Mouse (Mus musculus) thymus, postnatal 0 days (tissue): ENCODE measurements at regions not wholly inside any gene's neighbourhood (a gene's known extent, or its start where the extent isn't known, plus 50 kb on each side); places are given as distances from the start of the nearest gene placed in this dataset.
A peak's percentile ranks its signal among the peaks of the same experiment; 100 is the strongest.

Experiments used
- DNase-seq: peaks from one replicate; pipeline ENCODE4 v3.0.0-alpha.2; 2015; ENCODE audit warnings: low spot score

DNA sequence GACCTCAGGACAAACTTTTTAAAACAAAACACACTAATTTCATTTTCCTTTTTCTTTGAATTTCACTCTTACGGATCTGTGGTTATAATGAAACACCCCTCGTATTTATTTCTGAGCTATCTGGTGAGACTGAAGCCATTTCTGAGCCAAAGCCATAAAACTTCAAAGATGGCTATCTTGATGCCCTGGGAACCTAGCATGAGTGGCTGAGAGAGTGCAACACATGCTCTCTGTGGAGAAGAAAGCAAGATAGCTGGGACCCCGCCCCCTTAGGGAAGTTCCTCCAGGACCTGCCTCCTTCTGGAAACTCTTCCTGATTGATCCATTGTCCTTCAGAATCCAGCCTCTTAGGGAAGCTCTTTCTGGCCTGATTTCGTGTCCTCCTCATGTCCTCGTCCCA, 57.6 kb upstream of the Myb start:
- no peak for DNase-seq

DNA sequence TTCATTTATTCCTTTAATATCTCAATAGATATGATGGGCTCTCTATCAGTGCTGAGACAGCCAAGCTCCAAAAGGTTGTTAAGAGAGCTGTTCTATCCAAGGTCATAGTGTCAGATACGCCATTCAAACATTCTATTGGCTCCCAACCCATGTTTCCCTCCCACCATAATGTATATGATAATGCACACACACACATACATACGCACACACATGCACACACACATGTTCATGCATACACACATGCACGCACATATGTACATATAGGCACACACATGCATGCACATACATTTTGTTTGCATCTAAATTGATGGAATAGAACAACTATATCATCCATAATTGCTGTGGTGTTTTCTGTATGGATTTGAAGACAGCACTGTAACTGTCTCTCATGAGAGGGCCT, 60.0 kb upstream of the Myb start:
- DNase-seq, result no peak

DNA sequence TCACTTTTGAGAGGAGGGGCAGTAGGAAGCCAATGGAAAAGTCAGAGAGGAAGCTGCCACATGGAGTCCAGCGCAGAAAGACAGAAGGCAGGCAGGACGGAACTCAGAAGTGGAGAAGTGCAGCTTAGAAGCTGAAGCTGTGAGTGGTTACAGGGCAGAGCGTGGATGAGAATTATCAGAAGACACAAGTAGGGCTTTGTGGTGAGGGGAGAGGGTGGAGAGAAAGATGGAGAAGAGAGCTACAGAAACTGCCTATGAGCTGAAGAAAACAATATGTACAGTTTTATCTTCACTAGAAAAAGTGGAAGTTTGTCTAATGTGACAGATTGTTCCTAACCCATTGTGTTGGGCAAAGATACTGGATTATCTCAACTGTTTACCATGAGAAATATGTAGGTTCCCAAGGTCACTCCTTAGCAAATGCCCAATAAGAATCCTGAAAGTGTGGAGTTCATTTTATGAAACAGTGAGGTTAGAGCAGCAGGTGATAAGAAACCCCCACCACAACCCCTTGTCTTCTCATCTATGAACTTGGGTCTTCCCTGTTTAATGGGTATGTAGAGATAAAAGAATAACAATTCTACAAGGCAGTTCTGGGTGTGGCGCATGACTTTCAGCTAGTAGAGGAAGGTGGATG, 60.6 kb upstream of the Myb start:
- no peak for DNase-seq

DNA sequence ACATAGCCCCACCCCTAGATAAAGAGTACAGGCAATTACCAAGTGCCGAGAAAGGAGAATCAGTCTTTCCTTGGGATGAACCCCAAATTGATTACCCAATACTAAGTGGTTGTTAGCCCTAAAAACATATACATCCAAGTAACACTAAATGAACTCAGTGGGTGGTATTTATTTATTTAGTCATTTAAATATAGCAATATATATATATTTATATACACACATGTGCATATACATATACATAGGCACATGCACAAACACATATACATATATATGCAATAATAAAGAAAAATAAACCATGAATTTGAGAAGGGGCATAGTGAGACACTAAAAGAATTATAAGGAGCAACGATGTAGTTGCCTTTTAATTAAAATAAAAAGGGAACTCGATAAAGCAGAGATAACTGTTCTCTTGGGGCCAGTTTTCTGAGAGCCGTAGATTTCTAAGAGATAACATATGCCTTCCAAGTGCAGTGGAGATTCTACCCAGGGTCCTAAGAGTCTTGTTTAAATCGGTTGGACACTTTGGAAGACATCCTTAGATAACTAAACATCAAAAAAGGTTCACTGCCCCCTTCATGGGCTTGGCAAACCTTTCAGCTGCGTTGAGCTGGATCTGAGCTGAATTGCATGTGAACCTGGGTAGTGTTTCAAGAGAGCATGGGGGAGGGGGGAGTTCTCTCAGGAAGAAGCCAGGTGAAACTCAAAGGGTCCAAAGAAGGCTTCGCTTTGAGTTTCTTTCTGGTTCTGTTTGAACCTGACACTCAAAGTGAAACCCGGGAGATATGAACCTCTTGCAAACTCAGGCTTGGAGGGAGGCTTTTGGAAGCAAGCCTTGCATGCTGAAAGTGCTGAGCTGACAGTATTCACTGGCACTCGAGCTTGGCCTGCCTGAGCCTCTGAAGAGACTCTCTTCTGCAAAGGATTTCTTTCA, 61.6 kb upstream of the Myb start:
- DNase-seq, result peak; percentile 68

DNA sequence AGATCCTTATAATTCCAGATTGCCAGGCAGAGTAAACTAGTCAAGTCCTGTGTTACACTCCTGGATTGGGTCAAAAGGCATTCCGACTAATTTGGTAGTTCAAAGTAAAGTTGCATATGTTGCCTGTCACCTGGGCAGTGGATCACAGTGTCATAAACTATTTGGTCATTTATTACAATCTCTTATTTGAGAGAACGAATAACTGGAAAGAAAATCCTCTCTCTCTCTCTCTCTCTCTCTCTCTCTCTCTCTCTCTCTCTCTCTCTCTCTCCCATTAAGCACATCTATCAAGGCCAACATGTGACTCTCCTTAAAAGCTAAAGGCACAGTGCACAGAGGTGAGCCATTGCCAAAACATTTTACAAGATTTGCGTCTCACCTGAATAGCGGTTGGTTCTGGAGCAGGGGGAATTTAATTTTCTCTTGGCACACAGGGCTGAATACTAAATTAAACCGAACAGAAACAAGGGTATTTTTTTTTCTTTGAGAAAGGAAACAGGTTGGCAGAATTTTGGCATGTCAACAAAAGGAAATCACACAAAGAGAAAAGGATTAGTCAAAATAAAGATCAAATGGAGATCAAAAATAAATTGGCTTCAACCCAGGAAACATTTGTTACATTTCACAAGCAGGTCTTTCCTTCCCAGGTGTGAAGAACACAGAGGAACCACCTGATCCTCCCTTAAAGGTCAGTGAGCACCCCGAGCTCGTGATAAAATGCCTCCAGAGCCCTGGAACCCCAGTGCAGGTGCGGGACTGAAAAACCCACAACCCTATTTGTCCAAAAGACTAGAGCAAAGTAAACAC, 62.5 kb upstream of the Myb start:
- DNase-seq, result peak; percentile 39

DNA sequence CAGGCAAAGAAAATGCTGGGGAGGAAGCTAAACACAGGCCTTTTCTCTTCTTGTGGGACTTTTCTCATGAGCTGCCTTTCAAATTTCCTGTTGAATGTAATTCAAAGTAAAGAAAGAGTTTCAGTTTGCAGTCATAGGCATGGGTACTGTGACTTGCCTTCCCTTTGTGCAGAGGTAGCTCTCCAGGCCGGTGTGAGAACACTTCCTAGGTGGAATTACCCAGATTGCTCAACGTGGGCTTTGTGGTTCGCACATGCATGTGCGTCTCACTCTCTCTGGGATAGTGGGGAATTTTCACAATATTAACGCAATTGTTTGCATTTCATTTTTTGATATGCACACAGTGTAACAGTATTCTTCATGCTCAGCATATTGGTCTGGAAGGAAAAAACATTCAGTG, 63.4 kb upstream of the Myb start:
- DNase-seq, result peak; percentile 44

DNA sequence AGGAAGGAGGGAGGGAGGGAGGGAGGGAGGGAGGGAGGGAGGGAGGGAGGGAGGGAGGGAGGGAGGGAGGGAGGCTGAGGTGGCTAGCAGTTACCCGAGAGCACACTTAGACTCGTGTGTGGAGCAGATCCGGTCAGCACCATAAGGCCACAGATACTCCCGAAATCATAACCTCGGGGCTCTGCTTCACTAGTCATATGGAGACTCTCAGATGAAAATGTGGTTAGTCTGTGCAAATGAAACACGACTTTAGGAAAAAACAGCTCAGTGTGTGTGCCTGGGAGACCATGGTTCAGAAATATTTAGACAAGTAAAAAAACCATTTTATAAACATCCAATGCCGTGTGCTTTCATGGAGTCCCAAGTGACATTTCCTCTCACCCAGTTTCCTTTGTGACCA, 65.4 kb upstream of the Myb start:
- no peak for DNase-seq

DNA sequence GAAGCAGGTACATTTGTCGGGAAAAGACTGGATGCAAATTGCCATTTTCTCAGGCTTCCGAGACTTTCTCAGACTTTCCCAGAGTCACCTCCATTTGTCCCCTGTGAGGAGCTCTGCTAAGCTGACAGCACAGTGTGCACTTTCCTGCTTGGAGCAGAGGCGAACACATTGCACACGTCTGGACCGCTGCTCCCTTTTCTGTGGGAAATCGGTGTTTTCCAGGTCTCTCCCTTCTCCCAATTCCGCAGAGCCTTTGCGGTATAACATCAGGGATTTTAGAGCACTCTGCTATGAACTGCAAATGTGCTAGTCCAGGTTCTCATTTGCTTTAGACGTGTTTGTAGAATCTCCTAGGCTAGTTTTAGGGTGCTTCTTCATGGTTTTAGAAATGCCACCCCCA, 67.0 kb upstream of the Myb start:
- DNase-seq, result no peak

DNA sequence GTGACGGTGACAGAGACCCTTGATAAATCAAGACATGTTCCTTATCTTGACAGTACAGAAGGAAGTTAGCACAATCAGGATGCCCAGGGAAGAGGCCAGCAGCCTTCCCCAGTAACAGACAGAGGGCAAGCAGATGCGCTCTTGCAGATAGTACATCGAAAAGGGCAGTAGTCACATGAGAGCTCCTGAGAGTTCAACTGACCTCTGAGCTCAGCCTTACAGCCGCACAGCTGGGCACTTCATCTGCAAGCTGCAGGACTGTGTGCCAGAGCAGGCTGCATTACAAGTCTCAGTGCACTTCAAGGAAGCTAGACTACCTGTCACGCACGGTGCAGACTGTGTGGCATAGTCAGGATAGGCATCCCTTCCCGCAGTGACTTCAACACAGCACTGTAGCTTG, 67.2 kb upstream of the Hbs1l start:
- peak; percentile 12 for DNase-seq

DNA sequence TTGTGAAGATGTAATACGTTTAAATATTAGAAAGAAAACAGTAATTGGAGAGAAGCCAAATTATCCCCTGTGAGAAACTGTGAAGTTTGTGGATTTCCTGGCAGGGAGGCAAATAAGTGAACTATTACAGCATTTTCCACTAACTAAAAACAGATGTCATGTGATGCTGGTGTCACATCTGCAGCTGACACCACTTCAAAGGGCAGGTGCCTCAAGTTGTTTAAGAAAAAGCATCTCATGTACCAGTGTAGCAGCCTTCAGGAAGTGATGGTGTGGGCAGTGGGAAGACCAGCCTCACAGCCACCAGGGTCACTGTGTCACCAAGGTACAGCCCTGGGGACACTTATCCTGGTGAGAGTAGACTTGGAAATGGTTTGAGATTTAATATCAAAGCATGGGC, 60.6 kb upstream of the Hbs1l start:
- peak; percentile 93 for DNase-seq

DNA sequence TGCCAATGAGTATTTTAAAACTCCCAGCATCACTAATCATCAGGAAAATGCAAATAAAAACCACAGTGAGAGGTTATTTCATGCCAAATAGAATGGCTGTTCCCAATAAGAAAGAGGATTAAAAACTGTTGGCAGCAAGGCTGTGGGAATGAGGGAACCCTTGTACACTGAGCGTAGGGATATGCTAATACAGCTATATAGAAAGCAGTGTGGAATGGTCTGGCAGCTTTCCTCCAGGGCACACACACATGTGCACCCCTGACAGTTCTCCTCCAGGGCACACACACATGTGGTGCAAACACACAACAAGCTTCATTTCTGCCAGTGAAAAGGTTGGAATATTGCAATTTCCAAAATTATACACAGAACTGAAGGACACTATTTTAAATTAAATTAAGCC, 58.8 kb upstream of the Hbs1l start:
- DNase-seq, result no peak

DNA sequence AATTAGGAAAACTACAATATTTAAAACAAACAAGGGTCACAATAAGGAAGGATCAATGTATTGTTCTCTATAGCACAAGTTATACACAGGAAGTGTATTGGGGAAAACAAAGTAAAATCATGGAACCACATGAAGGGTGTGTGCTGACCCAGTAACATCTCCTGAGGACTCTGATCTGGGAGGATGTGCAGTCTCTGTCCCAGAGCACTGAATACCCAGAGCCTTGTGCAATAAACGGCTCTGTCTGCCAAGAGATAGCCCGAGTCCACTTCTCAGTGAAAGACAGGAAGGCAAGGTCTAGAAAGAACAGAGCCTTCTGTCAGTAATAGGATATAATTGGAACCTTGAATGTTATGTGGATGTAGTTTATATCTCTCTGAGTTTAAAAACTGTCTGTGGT, 56.3 kb upstream of the Hbs1l start:
- no peak for DNase-seq

DNA sequence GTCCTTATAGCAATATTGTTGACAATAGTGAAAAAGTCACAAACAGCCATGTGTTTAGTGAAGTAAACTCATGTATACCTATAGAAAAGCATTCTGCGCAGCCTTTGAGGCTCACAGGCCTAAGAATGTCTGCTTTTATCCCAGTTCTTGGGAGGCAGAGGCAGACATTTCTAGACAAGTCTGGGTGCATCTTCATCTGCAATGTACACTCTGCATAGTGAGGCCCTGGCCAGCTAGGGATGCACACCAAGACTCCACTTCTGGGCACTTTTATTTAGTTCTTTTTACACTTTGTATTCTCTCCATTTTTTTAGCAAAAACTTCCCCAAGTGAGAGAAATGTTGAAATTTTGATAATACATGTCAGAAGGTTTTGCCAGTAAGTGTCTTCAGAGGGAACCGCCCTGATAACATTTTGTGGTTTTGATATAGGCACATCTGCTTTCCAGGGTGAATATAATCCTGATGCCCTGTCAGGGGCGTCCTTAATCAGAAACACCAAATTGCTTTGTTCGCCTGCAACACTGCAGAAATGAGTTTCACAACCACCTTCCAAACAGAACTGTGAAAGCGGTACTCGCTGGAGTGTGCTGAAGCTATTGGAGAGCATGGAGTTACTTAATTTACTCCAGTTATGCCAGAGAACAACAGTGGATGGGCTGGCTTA, 54.1 kb upstream of the Hbs1l start:
- no peak for DNase-seq

DNA sequence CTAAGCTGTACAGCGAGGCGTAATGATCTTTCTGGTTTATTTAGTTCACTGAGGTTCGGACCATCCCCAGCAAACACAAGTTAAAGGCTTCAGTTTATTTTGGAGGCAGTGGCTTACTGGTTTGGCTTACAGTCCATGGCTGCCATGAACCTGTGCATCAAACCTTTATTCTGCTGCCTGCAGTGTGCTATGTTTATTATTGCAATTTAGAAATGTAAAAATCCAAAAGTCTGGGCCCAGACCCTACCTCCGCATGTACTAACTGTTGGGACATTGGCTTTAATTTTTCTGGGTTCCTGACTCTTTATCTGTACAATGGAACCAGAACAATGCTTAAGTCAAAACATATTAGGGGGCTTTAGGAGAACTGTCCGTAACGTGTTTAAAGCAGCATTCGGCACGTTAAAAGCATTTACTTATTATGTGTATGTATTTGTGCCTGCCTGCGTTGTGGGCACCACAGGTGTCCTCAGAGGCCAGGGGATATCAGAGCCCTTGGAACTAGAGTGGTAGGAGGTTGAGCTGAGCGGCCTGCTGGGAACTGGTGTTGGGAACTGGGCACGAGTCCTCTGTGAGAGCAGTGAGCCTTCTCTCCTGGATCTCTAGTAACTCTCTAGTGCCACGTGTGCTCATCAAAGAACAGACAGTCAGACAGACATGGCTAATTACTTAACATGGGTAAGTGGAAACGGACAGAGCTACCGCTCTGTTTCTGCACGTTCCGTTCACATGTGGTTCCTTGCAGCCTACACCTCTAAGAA, 53.1 kb upstream of the Hbs1l start:
- no peak for DNase-seq

DNA sequence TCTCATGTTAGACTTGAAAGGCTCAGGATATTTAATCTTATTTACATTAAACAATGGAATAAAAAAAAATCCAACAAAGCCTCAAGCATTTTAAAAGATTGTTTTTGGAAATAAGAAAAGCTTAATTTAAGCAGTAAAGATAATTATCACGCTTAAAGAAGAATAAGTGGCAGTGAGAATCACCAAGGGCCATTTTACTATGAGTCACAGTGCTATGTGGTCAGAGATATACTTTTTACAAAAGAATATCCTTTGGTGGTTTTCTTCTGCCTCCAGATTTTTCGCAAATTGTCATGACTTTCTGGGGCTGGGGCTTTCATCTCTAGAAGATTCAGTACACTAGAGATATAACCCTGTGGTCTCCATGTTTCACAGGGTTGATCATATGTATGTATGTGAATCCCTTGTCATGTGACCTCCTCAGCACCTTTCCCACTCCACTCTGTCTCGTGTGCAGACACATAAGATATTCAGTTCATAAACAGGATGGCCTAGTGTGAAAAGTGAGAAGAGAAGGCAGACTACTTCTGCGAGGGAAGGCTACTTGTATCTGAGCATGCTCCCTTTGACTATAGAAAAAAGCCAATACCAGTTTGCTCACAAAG, 50.8 kb upstream of the Hbs1l start:
- DNase-seq, result no peak

DNA sequence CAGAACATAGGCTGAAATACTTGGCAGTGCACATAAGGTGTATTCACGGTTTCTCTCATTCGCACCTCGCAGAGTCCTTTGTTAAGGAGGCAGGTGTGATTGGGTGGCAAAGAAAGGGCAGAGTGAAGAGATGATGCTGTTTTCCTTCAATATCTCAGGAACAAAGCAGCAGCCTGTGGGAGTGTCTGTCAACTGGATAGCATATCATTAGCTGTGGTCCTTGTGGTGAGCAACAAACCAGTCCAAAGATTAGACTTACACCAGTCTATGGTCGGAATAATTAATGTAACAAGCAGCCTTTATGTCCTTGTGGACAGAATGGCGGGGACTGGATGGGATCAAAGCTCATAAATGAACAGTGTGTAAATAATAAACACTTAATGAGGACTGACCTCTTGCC, 50.2 kb upstream of the Hbs1l start:
- DNase-seq, result no peak
